Mouse (Mus musculus) ES-CJ7 (cell line): ENCODE results near the gene Ercc5.

Source experiments
- DNase-seq: peaks from one replicate; pipeline ENCODE4 v3.0.0; 2011; ENCODE audit warnings: low read depth, low spot score

Gene Ercc5

GRCm38 (mm10) chr1:44173903-44174302, 26.4 kb downstream of the Ercc5 start:
- DNase-seq = peak; percentile 73

DNA sequence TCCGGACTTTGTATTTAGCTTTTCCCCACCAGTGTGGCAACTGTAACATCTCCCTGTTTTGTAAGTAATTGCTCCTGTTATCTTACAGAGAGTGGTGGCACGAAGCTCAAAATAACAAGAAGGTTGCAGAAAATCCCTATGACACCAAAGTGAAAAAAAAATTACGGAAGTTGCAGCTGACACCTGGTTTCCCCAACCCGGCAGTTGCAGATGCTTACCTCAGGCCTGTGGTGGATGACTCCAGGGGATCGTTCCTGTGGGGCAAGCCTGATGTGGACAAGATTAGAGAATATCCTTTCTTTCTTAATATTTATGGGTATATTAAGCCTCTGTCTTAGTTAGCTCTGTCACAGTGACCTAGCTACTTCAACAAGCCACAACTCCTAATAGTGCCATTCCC, 30.5 kb downstream of the Ercc5 start:
- no peak for DNase-seq

DNA sequence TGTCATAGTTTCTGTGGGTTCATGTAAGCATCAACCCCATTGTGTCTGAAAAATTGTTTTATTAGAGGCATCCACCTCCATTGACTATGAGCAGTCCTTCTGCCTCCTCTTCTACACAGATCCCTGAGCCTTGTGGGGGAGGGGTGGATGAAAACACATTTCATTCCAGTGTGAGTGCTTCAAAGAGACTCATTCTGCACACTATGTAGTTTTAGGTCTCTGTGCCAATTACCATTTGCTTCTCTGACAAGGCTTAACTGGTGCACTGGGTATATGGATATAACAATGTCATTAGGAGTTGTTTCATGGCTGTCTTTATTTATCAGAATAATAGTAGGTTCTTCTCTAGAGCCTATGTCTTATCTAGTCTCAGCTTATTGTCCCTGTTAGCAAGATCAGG, 38.9 kb downstream of the Ercc5 start:
- DNase-seq = no peak

- peak; percentile 35 for DNase-seq
Observed at GRCm38 (mm10) chr1:44198273-44199171, 51.0 kb downstream of the Ercc5 start.

GRCm38 (mm10) chr1:44202876-44203275, 55.3 kb downstream of the Ercc5 start:
- peak; percentile 57 for DNase-seq

- DNase-seq = no peak
Observed at GRCm38 (mm10) chr1:44214443-44214842, 66.9 kb downstream of the Ercc5 start.

DNA sequence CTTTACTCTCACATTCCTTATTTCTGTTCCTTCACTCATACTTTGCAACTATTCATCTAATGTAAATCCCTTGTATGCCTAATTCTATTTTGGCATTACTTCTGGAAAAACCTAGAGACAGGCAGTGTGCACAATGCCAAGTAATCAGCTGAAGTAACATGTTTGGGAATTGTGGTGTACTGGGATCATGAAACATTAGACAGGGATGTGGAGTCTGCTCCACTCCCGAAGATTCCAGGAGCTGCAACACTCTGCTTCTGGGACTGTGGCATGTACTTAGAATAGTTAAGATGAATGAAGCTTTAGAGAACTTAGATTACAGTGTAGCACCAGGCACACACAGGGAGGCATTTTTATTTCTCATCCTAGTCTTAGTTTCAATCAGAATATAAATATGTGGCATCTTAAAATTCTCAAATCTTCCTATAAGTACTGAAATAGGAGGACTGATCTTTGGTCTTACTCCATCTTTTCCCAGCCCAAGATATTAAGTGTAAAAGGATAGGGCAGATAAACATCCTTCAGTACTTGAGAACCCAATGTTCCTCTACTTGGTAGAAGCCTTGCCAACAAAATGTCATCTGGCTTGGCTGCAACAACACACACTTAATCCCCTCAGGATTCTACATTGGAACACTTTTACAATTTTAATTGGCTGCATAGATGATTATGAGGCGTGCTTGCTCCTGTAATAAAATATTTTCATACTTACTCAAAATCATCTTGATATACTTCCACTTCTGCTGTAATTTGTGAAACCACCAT, 69.0 kb downstream of the Ercc5 start:
- no peak for DNase-seq

DNA sequence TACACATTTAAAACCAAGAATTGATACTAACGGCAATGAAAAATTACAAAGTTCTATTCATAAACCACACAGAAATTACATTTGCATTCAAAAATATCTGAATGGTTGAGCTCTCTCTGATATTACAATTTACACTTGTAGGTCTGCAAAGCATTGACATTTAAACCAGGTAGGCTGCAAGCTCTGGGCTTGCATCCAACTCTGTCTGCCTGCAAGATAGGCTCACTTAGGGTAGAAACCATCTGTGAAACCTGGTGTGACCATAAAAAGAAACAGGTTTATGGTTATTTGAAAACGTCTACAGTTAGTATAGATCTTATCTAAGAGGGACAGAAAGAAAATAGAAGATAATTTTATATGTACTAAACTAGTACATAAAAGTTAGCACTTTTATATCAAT, 69.6 kb downstream of the Ercc5 start:
- DNase-seq = no peak

DNA sequence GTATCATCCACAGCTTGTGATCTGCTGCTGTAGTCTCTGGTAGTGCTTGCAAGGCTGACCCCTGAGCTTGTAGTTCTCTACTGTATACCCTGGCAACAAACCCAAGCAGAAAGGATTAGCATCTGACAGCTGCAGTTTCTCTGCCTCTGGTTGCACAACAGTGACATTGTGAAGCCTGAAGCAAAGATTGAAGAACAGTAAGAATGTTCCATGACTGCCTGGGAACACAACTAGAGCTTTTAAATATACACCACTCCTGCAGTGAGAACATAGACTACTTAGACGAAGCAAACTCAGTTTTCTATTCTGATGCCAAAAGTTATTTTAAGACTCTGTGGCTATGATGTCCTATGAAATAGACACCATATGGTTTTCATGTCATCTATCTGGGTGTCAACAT, 71.3 kb downstream of the Ercc5 start, which contains the start of gene Mettl21e:
Gene Mettl21e, minus strand, starts transcription at position 86 of the 400 bp plus-strand sequence.
- no peak for DNase-seq

DNA sequence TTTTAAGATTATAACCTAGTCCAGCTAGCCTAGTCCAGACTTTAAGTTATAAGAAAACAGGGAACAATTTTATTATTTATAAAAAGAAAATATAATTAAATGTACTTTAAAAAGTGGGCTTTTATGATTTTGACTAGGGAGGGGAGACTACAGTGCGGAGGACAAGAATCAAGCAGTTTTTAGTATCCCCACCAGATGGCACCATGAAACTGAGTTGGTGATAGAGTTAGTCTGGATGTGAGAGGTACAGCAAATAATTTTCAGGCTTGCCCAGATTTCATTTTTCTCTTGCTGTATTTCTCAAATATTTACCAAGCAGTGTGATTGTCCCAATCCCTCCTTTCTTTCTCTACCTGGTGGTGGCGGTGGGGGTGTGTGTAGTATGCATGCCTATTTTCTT, 81.5 kb downstream of the Ercc5 start:
- peak; percentile 58 for DNase-seq
